Mouse (Mus musculus): ENCODE measurements around the gene Scn1b. TPM values are rescaled to one million over a fixed set of nuclear protein-coding genes. Genes with fewer than 3 reads are reported as not detected.

Gene Scn1b
- 1 to 10 TPM in 1 of 2 experiments, under 1 TPM in 1; 0.55 to 2.5 TPM for polyA plus RNA-seq (2017; shearing (Covaris generic))

GRCm38 (mm10) chr7:31126851-31127724 lies at the start of gene Scn1b:
Gene Scn1b, minus strand, starts transcription at chr7:31127003.

GRCm38 (mm10) chr7:31155296-31156033 lies 28.7 kb upstream of the Scn1b start, which contains the start of gene Gramd1a:
Gene Gramd1a, minus strand, starts transcription at chr7:31155896.

GRCm38 (mm10) chr7:31115182-31115581 lies 11.6 kb downstream of the Scn1b start, which contains the start of gene Hpn:
Gene Hpn, minus strand, starts transcription at chr7:31115290.

GRCm38 (mm10) chr7:31076492-31076891 lies 50.3 kb downstream of the Scn1b start, which contains the start of gene Fxyd3:
Gene Fxyd3, minus strand, starts transcription at chr7:31076704.

Other genes with a start within 250 kb of the Scn1b start
- 10 to 100 TPM; 16.6 to 28.0 TPM for gene Cd22, start 246.7 kb downstream of the Scn1b start, polyA plus RNA-seq (2017; shearing (Covaris generic))
- gene Mag, start 212.1 kb downstream of the Scn1b start, polyA plus RNA-seq (2017; shearing (Covaris generic)), result under 1 TPM; 0.17 to 0.66 TPM
- under 1 TPM in 1 of 2 experiments, not detected in 1; 0.40 TPM for gene Hamp2, start 202.3 kb downstream of the Scn1b start, polyA plus RNA-seq (2017; shearing (Covaris generic))
- under 1 TPM in 1 of 2 experiments, not detected in 1; 0.75 TPM for gene Hamp, start 183.0 kb downstream of the Scn1b start, polyA plus RNA-seq (2017; shearing (Covaris generic))
- gene Usf2, start 170.2 kb downstream of the Scn1b start, polyA plus RNA-seq (2017; shearing (Covaris generic)), result 10 to 100 TPM in 1 of 2 experiments, 1 to 10 TPM in 1; 9.6 to 19.0 TPM
- gene Lsr, start 153.5 kb downstream of the Scn1b start, polyA plus RNA-seq (2017; shearing (Covaris generic)), result 10 to 100 TPM in 1 of 2 experiments, 1 to 10 TPM in 1; 8.3 to 15.2 TPM
- under 1 TPM; 0.58 to 0.88 TPM for gene Fam187b, start 153.2 kb downstream of the Scn1b start, polyA plus RNA-seq (2017; shearing (Covaris generic))
- gene Fxyd5, start 84.5 kb downstream of the Scn1b start, polyA plus RNA-seq (2017; shearing (Covaris generic)), result 1,000 to 10,000 TPM; 1,742 to 2,151 TPM
- under 1 TPM in 1 of 2 experiments, not detected in 1; 0.48 TPM for gene Fxyd7, start 75.5 kb downstream of the Scn1b start, polyA plus RNA-seq (2017; shearing (Covaris generic))
- gene Fxyd1, start 69.8 kb downstream of the Scn1b start, polyA plus RNA-seq (2017; shearing (Covaris generic)), result 1 to 10 TPM in 1 of 2 experiments, under 1 TPM in 1; 0.64 to 1.1 TPM
- gene Lgi4, start 67.7 kb downstream of the Scn1b start, polyA plus RNA-seq (2017; shearing (Covaris generic)), result under 1 TPM; 0.27 to 0.71 TPM
- 10 to 100 TPM in 1 of 2 experiments, under 1 TPM in 1; 0.91 to 12.9 TPM for gene Fxyd3, start 50.3 kb downstream of the Scn1b start, polyA plus RNA-seq (2017; shearing (Covaris generic))
- gene Hpn, start 11.7 kb downstream of the Scn1b start, polyA plus RNA-seq (2017; shearing (Covaris generic)), result 1 to 10 TPM; 3.8 to 8.1 TPM
- 100 to 1,000 TPM; 303 to 707 TPM for gene Gramd1a, start 28.9 kb upstream of the Scn1b start, polyA plus RNA-seq (2017; shearing (Covaris generic))
- not detected for gene Scgb2b2, start 163.5 kb upstream of the Scn1b start, polyA plus RNA-seq (2017; shearing (Covaris generic))
- gene Scgb1b2, start 164.8 kb upstream of the Scn1b start, polyA plus RNA-seq (2017; shearing (Covaris generic)), result not detected
- not detected for gene Scgb2b3, start 235.1 kb upstream of the Scn1b start, polyA plus RNA-seq (2017; shearing (Covaris generic))
- gene Scgb1b3, start 248.6 kb upstream of the Scn1b start, polyA plus RNA-seq (2017; shearing (Covaris generic)), result not detected